Mouse (Mus musculus) colon, adult 2 months (tissue): Measurements from ENCODE around the gene Tph1. TPM values are rescaled to one million over a fixed set of nuclear protein-coding genes. Genes with fewer than 3 reads are reported as not detected.

Experiments used
- polyA plus RNA-seq: library from polyadenylated mRNA; depleted of rRNA; stranded (reverse); fragments of >200 nt; gene quantifications from 2 replicates; pipeline ENCODE4 v1.2.3, GENCODE M21; 2012; rRNA removed

Gene Tph1
- 4.0 and 5.9 TPM in 2 replicates for polyA plus RNA-seq

GRCm38 (mm10) chr7:46672160-46672672 lies at the start of gene Tph1:
Gene Tph1, minus strand, starts transcription at chr7:46672537.

GRCm38 (mm10) chr7:46715600-46715999 lies 43.3 kb upstream of the Tph1 start, which contains the start of gene Saa3:
Gene Saa3, minus strand, starts transcription at chr7:46715700.

GRCm38 (mm10) chr7:46710390-46710844 lies 38.1 kb upstream of the Tph1 start, which contains the start of gene Saal1:
Gene Saal1, minus strand, starts transcription at chr7:46710680.

GRCm38 (mm10) chr7:46639692-46640031 lies 32.7 kb downstream of the Tph1 start, which contains the start of gene Sergef:
Gene Sergef, minus strand, starts transcription at chr7:46639807.

Other genes with a start within 250 kb of the Tph1 start
- gene Sergef, start 32.7 kb downstream of the Tph1 start, polyA plus RNA-seq = 7.8 and 11.4 TPM in 2 replicates
- 4.9 and 6.1 TPM in 2 replicates for gene Saal1, start 38.1 kb upstream of the Tph1 start, polyA plus RNA-seq
- 0.43 and 0.90 TPM in 2 replicates for gene Saa3, start 43.2 kb upstream of the Tph1 start, polyA plus RNA-seq
- gene Saa4, start 60.1 kb upstream of the Tph1 start, polyA plus RNA-seq = 0.05 TPM in 1 of 2 replicates, not detected in the other
- gene Saa1, start 70.4 kb upstream of the Tph1 start, polyA plus RNA-seq = 404 and 570 TPM in 2 replicates
- gene Saa2, start 79.3 kb upstream of the Tph1 start, polyA plus RNA-seq = 2.9 and 17.4 TPM in 2 replicates
- 21.3 and 22.3 TPM in 2 replicates for gene Hps5, start 123.5 kb upstream of the Tph1 start, polyA plus RNA-seq
- 6.1 and 8.3 TPM in 2 replicates for gene Gtf2h1, start 123.6 kb upstream of the Tph1 start, polyA plus RNA-seq
- gene Ldha, start 168.9 kb upstream of the Tph1 start, polyA plus RNA-seq = 720 and 854 TPM in 2 replicates
- not detected in 2 replicates for gene Ldhc, start 188.7 kb upstream of the Tph1 start, polyA plus RNA-seq
- gene Tsg101, start 247.4 kb upstream of the Tph1 start, polyA plus RNA-seq = 67.5 and 67.9 TPM in 2 replicates